Mouse (Mus musculus) frontal cortex, adult (tissue): ENCODE measurements around the gene Flnc.

Experiments used
- ATAC-seq: cut with Nextera tagmentation; 2 replicates; pipeline ENCODE4 v1.9.2; 2017; ENCODE audit warnings: mild to moderate bottlenecking, moderate library complexity, mixed read lengths; ENCODE audit not compliant: low TSS enrichment

Flnc gene

DNA sequence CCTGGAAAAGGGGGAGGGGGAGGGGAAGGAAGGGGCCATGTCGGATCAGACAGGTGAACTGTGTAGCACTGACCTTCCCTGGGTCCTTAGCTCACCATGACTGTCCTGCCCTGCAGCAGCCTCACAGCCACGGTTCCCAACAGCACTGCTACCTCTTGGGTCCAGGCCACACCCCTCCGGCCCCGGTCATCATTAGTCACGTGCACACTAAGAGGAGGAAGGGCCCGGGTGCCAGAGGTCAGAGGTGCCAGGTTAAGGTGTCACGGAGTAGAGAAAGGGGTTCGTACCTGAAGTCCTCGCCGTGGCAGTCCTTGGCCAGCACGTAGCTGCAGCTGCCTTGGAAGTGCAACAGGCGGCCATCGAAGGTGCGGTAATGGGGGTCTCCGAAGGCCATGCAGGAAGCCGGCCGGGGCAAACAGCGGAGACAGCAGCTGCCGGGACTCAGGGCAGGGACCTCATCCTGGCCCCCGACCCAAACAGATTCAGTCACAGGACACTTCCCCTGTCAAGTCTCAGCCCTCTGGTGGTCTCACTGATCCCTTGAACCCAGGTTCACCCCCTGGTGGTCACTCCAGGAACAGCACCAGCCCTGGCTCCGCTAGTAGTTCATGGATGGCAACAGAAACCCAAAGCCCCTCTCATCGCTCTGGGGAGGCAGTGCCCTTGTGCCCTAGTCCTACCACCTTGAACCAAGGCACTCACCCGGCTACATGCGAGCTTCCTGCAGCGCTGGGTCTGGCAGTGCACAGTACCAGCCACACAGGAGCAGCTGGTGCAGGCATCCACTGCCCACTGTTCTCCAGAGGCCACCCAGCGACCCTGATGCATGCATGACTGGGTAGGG, 51.9 kb downstream of the Flnc start:
- no peak for ATAC-seq

DNA sequence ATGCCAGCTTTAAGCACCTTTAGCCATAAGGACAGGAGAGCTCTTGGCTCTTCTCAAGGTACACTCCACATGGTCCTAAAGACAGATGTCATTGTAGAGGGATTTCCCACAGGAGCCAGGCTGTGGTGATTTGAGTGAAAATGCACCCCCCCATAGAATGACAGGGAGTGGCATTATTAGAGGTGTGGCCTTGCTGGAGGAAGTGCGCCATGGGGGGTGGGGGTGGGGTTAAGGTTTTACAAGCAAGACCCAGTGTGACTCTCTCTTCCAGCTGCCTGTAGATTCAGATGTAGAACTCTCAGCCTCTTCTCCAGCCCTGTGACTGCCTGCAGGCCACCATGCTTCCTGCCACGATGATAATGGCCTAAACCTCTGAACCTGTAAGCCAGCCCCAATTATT, 52.9 kb downstream of the Flnc start:
- ATAC-seq, result no peak

DNA sequence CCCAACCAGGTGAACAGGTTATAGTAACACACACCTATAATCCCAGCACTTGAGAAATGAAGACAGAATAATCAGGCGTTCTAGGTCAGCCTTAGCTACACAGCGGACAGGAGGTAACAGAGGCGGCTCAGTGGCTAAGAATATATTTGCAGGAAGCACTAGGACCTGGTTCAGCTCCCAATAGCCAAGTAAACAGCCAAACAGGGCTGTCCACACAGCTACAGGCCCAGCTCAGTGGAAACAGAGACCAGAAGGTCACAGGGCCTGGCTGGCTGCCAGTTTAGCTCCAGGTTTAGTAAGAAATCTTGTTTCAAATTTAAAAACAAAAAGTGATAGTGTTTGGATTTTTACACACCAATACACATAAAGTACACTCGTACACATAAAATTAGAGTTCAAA, 61.0 kb downstream of the Flnc start:
- no peak for ATAC-seq

DNA sequence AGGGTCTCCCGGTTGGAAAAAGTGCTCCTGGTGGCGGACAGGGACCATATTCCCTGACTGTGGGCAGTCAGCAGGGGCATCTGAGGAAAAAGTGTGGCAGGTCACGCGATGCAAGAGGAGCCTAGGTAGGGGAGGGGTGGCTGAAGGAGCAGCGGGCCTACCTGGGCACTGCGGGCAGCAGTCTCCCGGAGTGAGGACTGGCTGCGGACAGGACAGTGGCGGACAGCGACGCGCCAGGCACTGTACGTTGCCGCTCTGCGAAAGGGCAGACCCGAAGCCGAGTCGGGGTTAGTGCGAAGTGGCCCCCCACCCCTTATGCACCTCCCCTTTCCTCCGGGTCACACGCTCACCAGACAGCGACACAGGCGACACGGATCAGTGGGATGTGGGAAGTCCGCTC, 63.2 kb downstream of the Flnc start:
- no peak for ATAC-seq

DNA sequence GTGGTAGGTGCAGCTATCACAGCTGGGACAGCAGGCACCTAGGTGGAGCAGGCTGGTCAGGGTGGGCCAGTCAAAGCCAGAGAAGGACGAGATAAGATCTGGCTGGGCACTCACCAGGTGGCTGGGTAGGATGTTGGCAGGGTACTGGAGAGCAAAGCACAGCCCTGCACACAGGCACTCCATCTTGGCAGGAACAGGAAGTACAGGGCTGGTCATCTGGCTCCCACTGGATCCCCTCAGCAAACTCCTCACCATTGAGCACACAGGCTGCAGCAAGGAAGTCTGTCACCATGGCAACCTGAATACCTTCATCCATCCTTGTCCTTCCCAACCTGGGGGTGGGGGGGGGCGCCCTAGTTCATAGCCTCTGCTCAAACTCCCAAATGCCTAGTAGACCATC, 64.7 kb downstream of the Flnc start:
- ATAC-seq, result no peak

DNA sequence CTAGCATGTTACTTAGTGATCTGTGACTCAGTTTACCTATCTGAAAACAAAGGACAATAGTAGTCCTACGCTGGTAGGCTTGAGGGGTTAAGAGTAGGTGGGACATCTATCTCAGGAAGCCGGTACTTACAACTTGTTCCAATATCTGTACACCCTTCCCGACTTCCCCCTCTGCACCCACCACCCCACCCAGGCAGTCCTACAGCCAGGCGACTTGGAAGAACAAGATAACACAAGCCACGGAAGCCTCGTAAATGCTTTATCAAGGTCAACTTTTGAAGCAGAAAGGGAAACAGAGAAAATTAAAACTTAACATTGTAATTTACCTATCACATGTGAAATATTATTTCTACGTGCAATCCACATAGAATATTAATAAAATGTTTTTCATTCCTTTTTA, 67.1 kb downstream of the Flnc start:
- no peak for ATAC-seq

DNA sequence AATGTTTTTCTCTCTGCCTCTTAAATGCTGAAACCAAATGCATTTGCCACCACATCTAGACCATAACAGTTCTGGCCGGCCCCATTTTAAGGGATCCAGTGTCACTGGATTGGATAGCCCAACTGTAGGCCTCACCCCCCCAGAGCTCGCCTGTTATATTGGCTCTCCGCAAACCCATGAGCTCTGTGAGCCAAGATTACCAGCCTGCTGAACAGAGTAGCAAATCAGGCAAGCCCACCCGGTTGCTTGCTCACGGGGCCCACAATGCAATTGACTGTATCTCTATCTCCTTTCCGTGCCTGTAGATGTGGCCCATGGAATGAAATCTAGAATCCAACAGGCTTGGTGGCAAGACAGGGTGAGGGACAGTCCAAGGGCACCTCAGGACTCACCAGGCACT, 67.8 kb downstream of the Flnc start:
- ATAC-seq, result no peak

DNA sequence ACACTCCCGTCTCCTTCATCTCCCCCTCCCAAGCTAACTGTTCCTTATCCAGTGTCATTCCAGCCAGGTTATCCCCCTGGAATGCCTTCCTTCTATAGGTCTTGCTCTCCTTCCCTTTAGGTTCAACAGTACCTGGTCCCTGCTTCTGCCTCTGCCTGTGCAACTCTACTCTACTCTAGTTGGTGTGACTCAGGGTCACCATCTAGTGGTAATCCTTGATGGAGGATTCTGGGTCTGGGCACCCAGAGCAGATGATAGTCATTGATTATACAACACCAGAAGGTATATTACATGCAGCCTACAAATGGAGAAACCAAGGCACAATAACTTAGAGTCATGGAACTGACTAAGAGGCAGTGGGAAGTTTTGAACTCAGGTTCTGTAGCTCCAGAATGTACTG, 68.5 kb downstream of the Flnc start:
- ATAC-seq, result no peak

DNA sequence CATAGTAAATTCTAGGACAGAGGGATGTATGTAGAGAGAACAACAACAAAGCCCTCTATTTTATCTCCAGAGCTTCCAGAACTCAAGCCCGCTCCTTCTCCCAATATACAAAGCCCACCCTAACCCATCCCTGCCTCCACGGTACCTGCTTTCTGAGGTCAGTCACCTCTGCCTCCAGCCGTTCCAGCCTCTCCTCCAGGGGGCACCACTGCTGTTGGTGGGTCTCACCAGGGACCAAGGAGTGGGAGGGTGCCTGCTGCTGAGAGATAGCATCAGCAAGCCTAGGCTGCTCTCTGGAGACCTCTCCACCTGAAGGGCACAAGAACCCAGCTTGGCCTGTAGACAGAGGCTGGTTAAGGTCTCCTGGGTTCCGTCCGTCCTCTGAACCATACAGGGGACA, 72.4 kb downstream of the Flnc start:
- ATAC-seq, result no peak

DNA sequence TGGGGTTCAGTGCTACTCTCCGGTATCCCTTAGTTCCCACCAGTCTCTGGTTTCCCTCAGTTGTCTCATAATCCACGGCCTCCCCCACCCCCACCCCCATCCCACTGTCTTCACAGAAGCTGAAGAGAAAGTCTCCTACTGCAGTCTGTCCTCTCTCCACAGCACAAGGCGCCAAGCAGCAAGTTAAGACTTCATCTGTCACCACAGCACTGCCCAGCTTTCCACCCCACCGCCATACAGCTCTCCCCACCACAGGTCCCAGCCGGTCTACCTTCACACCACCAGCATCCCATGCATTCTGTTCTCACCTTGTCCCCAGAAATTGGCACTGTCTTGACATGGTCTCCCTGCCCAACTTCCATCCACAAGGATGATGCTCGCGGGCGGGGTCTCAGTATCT, 73.8 kb downstream of the Flnc start:
- ATAC-seq, result no peak

DNA sequence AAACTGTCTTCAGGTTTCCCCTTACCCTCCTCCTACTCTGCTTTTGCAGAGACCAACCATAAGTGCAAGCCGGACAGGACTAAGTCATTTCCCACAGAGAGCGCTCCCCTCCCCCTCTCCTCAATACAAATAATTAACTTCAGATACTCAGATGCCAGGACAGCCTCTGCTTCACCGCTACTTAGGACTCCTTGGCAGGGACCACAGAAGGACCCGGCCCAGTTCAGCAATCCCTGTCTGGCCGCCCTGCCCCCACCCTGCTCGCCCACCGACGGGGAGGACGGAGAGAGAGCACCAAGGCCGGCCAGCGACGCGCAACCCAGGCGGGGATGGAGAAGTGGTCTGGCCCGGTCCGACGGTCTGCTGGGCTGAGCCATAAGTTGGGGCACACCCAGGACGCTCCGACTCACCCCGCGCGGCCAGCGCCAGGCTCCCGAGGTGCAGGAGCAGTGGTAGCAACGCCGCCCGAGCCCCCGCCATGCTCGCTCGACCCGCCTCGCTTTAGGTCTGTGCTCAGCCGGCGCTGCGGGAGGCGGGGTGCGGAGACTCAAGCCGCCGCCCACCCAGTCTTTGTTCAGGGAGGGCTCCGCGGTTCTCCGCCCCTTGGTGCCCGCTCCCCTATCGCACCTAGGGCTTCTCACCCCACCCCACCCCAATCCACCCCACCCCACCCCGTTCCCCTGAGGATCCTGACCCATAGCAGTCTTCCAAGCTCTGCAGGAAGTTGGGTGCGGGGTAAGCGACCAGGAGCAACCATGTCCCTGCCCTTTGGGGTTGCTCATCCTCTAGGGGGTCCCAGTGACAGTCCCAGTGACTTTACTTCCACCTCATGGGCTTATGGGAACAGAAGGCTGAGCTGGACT, 74.6 kb downstream of the Flnc start, which contains the start of gene Kcp:
Gene Kcp, minus strand, starts transcription at position 506 of the 863 bp plus-strand sequence.
- no peak for ATAC-seq

DNA sequence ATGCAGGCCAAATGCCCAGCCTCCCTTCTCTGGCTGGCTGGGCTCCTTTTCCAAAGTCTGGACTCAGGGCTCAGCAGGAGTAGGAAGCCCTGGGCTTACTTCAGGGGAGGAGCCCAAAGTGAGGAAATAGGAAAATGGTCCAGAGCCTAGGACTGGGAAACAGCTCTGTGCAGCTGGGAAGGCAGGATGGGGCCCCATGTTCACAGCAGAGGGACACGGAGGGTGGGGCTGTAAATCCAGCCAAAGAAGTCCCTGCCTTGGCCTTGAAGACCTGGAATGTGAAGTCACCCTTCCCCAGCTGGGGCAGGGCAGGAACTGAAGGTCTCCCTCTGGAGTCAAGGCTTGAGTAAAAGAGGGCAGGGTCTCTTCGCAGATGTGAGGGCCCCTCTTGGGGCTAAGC, 76.0 kb downstream of the Flnc start:
- no peak for ATAC-seq
